29 mouse cellular contexts compared by ENCODE assay signal in the genomic region with DNA sequence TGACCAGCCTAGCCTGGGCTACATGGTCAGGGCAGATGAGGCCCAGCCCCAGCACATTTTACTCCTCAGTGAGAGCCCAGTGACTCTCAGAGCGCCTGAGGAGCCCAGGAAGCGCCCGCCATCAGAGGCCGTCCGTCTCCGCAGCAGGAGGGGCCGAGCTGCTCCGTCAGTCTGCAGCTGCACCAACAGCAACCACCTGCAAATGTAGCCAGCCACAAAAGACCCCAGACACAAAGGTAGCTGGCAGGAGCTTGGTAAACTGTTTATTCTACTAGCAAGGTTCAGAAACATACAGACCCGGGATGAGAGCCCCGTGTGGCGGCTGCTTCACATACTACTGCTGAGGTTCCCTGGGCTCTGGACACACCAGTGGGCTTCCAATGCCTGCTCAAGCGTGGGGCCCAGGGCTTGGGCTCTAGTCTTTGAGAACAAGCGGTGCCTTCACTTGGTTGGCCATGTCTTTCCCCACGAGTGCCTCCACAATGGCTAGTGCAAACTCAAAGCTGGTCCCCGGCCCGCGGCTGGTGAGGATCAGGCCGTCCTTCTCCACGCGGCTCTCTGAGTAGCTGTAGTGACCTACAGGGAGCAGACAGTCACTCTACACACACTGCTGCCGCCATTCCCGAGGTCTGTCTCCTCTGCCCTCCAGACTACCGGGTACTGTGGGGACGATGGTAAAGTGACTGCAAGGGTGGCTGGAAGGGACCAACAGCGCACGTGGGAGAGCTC. TPM values are rescaled to one million over a fixed set of nuclear protein-coding genes. Genes with fewer than 3 reads are reported as not detected.
DNase-seq lines count a peak whose midpoint lies in the region; ATAC-seq and TF ChIP-seq lines count a peak whose summit lies in the region.
"Had no signal": no experiment of that assay in that cellular context is flagged by ENCODE, and none has a peak within 500 bp of the region (broad histone marks: within the 10 kb centered on the region; RNA-seq: fewer than 3 reads in every experiment).

No protein-coding gene starts in this region.

- H3ac ChIP-seq in C2C12 (ENCODE audit: control insufficient read depth, insufficient read length, low read depth): peak overlapping the region; percentile 26

- H3K79me3 ChIP-seq in C2C12 (ENCODE audit: low read depth): no peaks in the 10 kb centered on the region

- DNase-seq in hindbrain, embryonic 10.5 days (ENCODE audit: low spot score): no peak
- DNase-seq in hindbrain, postnatal 0 days (ENCODE audit: low spot score): no peak
- DNase-seq in ES-E14 (ENCODE audit: low read depth, low spot score): no peak
- DNase-seq in thymus, postnatal 14 days: peak; percentile 79
- DNase-seq in yolk sac, embryonic 10.5 days (ENCODE audit: low spot score): no peak
- no peak for DNase-seq in lung, postnatal 36 days
- DNase-seq: adrenal gland, adult 8-10 months; cerebellum, adult 8-10 months; cerebellum, postnatal 25 days; forebrain, postnatal 0 days; gastrocnemius, postnatal 10 days; heart, postnatal 14 days; kidney, adult 2 months; kidney, postnatal 36 days; left cerebral cortex, postnatal 4 days; lung, adult 18-20 months had no signal

- H3K9me3 ChIP-seq in hindbrain, embryonic 10.5 days: no peaks in the 10 kb centered on the region
- no peaks in the 10 kb centered on the region for H3K9me3 ChIP-seq in hindbrain, postnatal 0 days (ENCODE audit: low read length)
- no peaks in the 10 kb centered on the region for H3K9me3 ChIP-seq in ES-E14 (ENCODE audit: control insufficient read depth, insufficient read depth, low read depth, low read length)
- H3K9me3 ChIP-seq: embryonic facial prominence, embryonic 10.5 days; embryonic facial prominence, embryonic 15.5 days; forebrain, embryonic 12.5 days; G1E; intestine, embryonic 15.5 days; liver, embryonic 12.5 days; midbrain, embryonic 12.5 days; neural tube, embryonic 13.5 days had no signal

- H3K9ac ChIP-seq in hindbrain, postnatal 0 days (replicated peaks; ENCODE audit: low read length): no peak overlapping the region
- peak overlapping the region; percentile 39 for H3K9ac ChIP-seq in ES-E14 (ENCODE audit: insufficient read depth, low read depth, low read length, poor library complexity, severe bottlenecking)
- H3K9ac ChIP-seq: embryonic facial prominence, embryonic 15.5 days; forebrain, embryonic 12.5 days; forebrain, postnatal 0 days; intestine, embryonic 15.5 days; liver, embryonic 12.5 days; midbrain, embryonic 12.5 days; neural tube, embryonic 13.5 days had no signal

- H3K79me2 ChIP-seq in C2C12 (ENCODE audit: control insufficient read depth, insufficient read depth): no peaks in the 10 kb centered on the region

- H3K4me2 ChIP-seq in hindbrain, postnatal 0 days (ENCODE audit: low read depth, low read length): no peak overlapping the region
- H3K4me2 ChIP-seq: embryonic facial prominence, embryonic 15.5 days; forebrain, embryonic 12.5 days; heart, embryonic 11.5 days; intestine, embryonic 15.5 days; liver, embryonic 12.5 days; midbrain, embryonic 12.5 days; neural tube, embryonic 13.5 days had no signal

- H3K4me1 ChIP-seq in hindbrain, embryonic 10.5 days (replicated peaks): peaks cover 4% of the 10 kb centered on the region
- H3K4me1 ChIP-seq in hindbrain, postnatal 0 days (ENCODE audit: insufficient read depth, low read length): no peaks in the 10 kb centered on the region
- peaks cover 2 to 49% of the 10 kb centered on the region in 2 experiments; a peak in 2 of 4 replicates for H3K4me1 ChIP-seq in ES-E14 (ENCODE audit: control insufficient read depth in 2 of 2, insufficient read depth in 2 of 2, low read length in 2 of 2, poor library complexity in 1 of 2)
- H3K4me1 ChIP-seq: forebrain, embryonic 12.5 days; midbrain, embryonic 12.5 days; neural tube, embryonic 13.5 days had no signal

- peaks cover 66% of the 10 kb centered on the region for H3K36me3 ChIP-seq in hindbrain, embryonic 10.5 days
- H3K36me3 ChIP-seq in hindbrain, postnatal 0 days (ENCODE audit: insufficient read depth, low read length): peaks cover 33% of the 10 kb centered on the region; the same call in 1 of the 2 replicates
- H3K36me3 ChIP-seq in C2C12 (ENCODE audit: control insufficient read depth, insufficient read depth) (peaks cover 41% of the 10 kb centered on the region), ES-E14 (ENCODE audit: control insufficient read depth, insufficient read depth, low read length, poor library complexity, severe bottlenecking) (peaks cover 45% of the 10 kb centered on the region)

- no peak overlapping the region for H3K4me3 ChIP-seq in hindbrain, embryonic 10.5 days
- H3K4me3 ChIP-seq in hindbrain, postnatal 0 days (ENCODE audit: low read length): no peak overlapping the region
- H3K4me3 ChIP-seq in C2C12 (ENCODE audit: insufficient read depth, poor library complexity, severe bottlenecking) (no peak overlapping the region), ES-E14 (ENCODE audit: insufficient read depth in 1 of 2, low read depth in 1 of 2, low read length in 2 of 2, poor library complexity in 1 of 2, severe bottlenecking in 1 of 2) (peak overlapping the region in 1 of 2 experiments; percentile 24; a peak in 1 of 4 replicates)
- H3K4me3 ChIP-seq: embryonic facial prominence, embryonic 10.5 days; embryonic facial prominence, embryonic 15.5 days; forebrain, embryonic 12.5 days; intestine, embryonic 15.5 days; liver, embryonic 12.5 days; midbrain, embryonic 12.5 days; neural tube, embryonic 13.5 days had no signal

- TF ChIP-seq CTCF in hindbrain, postnatal 0 days (IDR thresholded peaks at IDR 0.05; ENCODE audit: low read depth): no peak
- no peak for TF ChIP-seq CTCF in C2C12 (IDR thresholded peaks at IDR 0.05; ENCODE audit: control insufficient read depth, insufficient read depth, insufficient read length)

- in situ Hi-C loops in ES-E14 (cut with MboI; ENCODE audit: low sequenced_read_pairs in 2 of 2, unreplicated experiment in 2 of 2): loop anchor here in 1 of 2 experiments (25.0 kb wide), 1 partner anchor 235 kb away; the partner anchor contains the start of gene Slc45a1

- no peak for ATAC-seq in hindbrain, postnatal 0 days
- ATAC-seq: forebrain, postnatal 0 days; hindbrain, embryonic 16.5 days; intestine, embryonic 15.5 days; liver, embryonic 12.5 days; lung, postnatal 0 days had no signal

- 94% methylated on average over 26 of the region's 26 CpGs for WGBS in hindbrain, embryonic 10.5 days
- WGBS in hindbrain, postnatal 0 days: 91% methylated on average over 26 of the region's 26 CpGs

- no peaks in the 10 kb centered on the region for H3K27me3 ChIP-seq in hindbrain, embryonic 10.5 days (ENCODE audit: insufficient read depth, poor library complexity, severe bottlenecking)
- no peaks in the 10 kb centered on the region for H3K27me3 ChIP-seq in hindbrain, postnatal 0 days (ENCODE audit: insufficient read depth, low read length)
- no peaks in the 10 kb centered on the region for H3K27me3 ChIP-seq in C2C12 (ENCODE audit: control insufficient read depth, insufficient read depth, insufficient read length)
- H3K27me3 ChIP-seq: embryonic facial prominence, embryonic 15.5 days; forebrain, embryonic 12.5 days; intestine, embryonic 15.5 days; liver, embryonic 12.5 days; midbrain, embryonic 12.5 days; neural tube, embryonic 13.5 days had no signal

- H3K27ac ChIP-seq in hindbrain, embryonic 10.5 days: 0 out of 2 replicates have a peak overlapping the region, but pooled peaks have one; percentile 29
- no peak overlapping the region for H3K27ac ChIP-seq in hindbrain, postnatal 0 days
- no peak overlapping the region for H3K27ac ChIP-seq in ES-E14 (ENCODE audit: insufficient read depth, low read depth, low read length, poor library complexity, severe bottlenecking)
- H3K27ac ChIP-seq: embryonic facial prominence, embryonic 10.5 days; embryonic facial prominence, embryonic 15.5 days; forebrain, embryonic 12.5 days; intestine, embryonic 15.5 days; liver, embryonic 12.5 days; midbrain, embryonic 12.5 days; neural tube, embryonic 13.5 days had no signal

TF ChIP-seq in C2C12, 6 proteins besides CTCF, POLR2A, EP300 and RAD21:
- TF ChIP-seq MYOG (IDR thresholded peaks at IDR 0.05; ENCODE audit: control insufficient read depth, extremely low read depth, insufficient read length) (no peak), CEBPB (IDR thresholded peaks at IDR 0.05; ENCODE audit: low read depth) (no peak), MYOD1 (IDR thresholded peaks at IDR 0.05; ENCODE audit: control insufficient read depth, insufficient read length, low read depth) (no peak), MAX (IDR thresholded peaks at IDR 0.05) (no peak), USF1 (IDR thresholded peaks at IDR 0.05; ENCODE audit: low read depth) (no peak), FOSL1 (IDR thresholded peaks at IDR 0.05; ENCODE audit: insufficient read depth, low read length, poor library complexity, severe bottlenecking) (no peak)

TF ChIP-seq in ES-E14, 5 proteins besides CTCF, POLR2A, EP300 and RAD21:
- TF ChIP-seq ZC3H11A (IDR thresholded peaks at IDR 0.05; ENCODE audit: borderline replicate concordance, low read depth, low read length) (no peak), ZNF384 (IDR thresholded peaks at IDR 0.05; ENCODE audit: low read depth, low read length) (no peak), HCFC1 (IDR thresholded peaks at IDR 0.05; ENCODE audit: borderline replicate concordance, insufficient read depth, low read length) (no peak), CHD2 (IDR thresholded peaks at IDR 0.05; ENCODE audit: low read depth, low read length) (no peak), MAFK (IDR thresholded peaks at IDR 0.05; ENCODE audit: insufficient read depth, low read depth, low read length) (no peak)

RNA-seq across cellular contexts. Expression of gene Park7, which starts 17.2 kb away (rescaled TPM):
- 449 and 453 TPM in 2 replicates for polyA plus RNA-seq in hindbrain, embryonic 10.5 days (2016; fragmentation: Nextera tagmentation; extraction: Ambion mirVana)
- 126 and 135 TPM in 2 replicates for total RNA-seq in hindbrain, postnatal 0 days (2014; rRNA removed)
- 449 and 470 TPM in 2 replicates for polyA plus RNA-seq in hindbrain, postnatal 0 days (2015; fragmentation: Nextera tagmentation; extraction: Ambion mirVana)
- 323 TPM for polyA plus RNA-seq in C2C12 (2012; fragmentation: generic; extraction: Trizol)
- total RNA-seq in ES-E14 (2012; rRNA removed): 308 and 393 TPM in 2 replicates

RNA-seq across cellular contexts. Expression of gene Tnfrsf9, which starts 17.3 kb away (rescaled TPM):
- polyA plus RNA-seq in hindbrain, embryonic 10.5 days (2016; fragmentation: Nextera tagmentation; extraction: Ambion mirVana): 0.17 and 0.57 TPM in 2 replicates
- 0.52 and 2.4 TPM in 2 replicates for total RNA-seq in hindbrain, postnatal 0 days (2014; rRNA removed)
- 0.09 and 0.34 TPM in 2 replicates for polyA plus RNA-seq in hindbrain, postnatal 0 days (2015; fragmentation: Nextera tagmentation; extraction: Ambion mirVana)
- polyA plus RNA-seq in C2C12 (2012; fragmentation: generic; extraction: Trizol): 0.08 TPM
- 0.27 and 0.42 TPM in 2 replicates for total RNA-seq in ES-E14 (2012; rRNA removed)
- polyA plus RNA-seq: hindbrain, embryonic 11.5 days had no signal

RNA-seq across cellular contexts. Expression of gene Errfi1, which starts 43.3 kb away (rescaled TPM):
- polyA plus RNA-seq in hindbrain, embryonic 10.5 days (2016; fragmentation: Nextera tagmentation; extraction: Ambion mirVana): 29.7 and 32.1 TPM in 2 replicates
- 32.4 and 38.8 TPM in 2 replicates for total RNA-seq in hindbrain, postnatal 0 days (2014; rRNA removed)
- 22.2 and 23.2 TPM in 2 replicates for polyA plus RNA-seq in hindbrain, postnatal 0 days (2015; fragmentation: Nextera tagmentation; extraction: Ambion mirVana)
- 111 TPM for polyA plus RNA-seq in C2C12 (2012; fragmentation: generic; extraction: Trizol)
- 22.8 and 38.0 TPM in 2 replicates for total RNA-seq in ES-E14 (2012; rRNA removed)
- polyA plus RNA-seq: G1E had no signal
